Mouse (Mus musculus) midbrain, embryonic 14.5 days (tissue): ENCODE data around the gene Vps37c. TPM values are rescaled to one million over a fixed set of nuclear protein-coding genes. Genes with fewer than 3 reads are reported as not detected.
A peak's percentile ranks its signal among the peaks of the same experiment; 100 is the strongest.

Source experiments
- ATAC-seq: fragments of 200-750 bp; cut with Nextera tagmentation; 2 replicates; pipeline ENCODE4 v1.8.0; 2017; ENCODE audit warnings: moderate number of reproducible peaks, moderate library complexity; ENCODE audit not compliant: low FRiP score, low TSS enrichment
- DNase-seq: peaks from one replicate; pipeline ENCODE4 v3.0.0-alpha.2; 2015
- H3K27ac ChIP-seq: fragments of 300-500 bp; sonication (generic); replicated peaks from 2 replicates; pipeline ENCODE4 v1.5.1; 2014; ENCODE audit warnings: mild to moderate bottlenecking, low read depth, low read length, moderate library complexity
- H3K27me3 ChIP-seq: fragments of 300-500 bp; sonication (generic); 2 replicates; pipeline ENCODE4 v1.6.1; 2014; ENCODE audit warnings: low read length, control low read depth, mixed read lengths; ENCODE audit not compliant: control insufficient read depth, insufficient read depth
- H3K36me3 ChIP-seq: fragments of 300-500 bp; sonication (generic); 2 replicates; pipeline ENCODE4 v1.6.1; 2014; ENCODE audit warnings: low read length, control low read depth; ENCODE audit not compliant: control insufficient read depth, insufficient read depth
- H3K4me1 ChIP-seq: fragments of 300-500 bp; sonication (generic); 2 replicates; pipeline ENCODE4 v1.6.1; 2014; ENCODE audit warnings: mild to moderate bottlenecking, antibody characterized with exemption, low read length, control low read depth; ENCODE audit not compliant: control insufficient read depth, insufficient read depth
- H3K4me2 ChIP-seq: fragments of 300-500 bp; sonication (generic); 2 replicates; pipeline ENCODE4 v1.6.1; 2014; ENCODE audit warnings: mild to moderate bottlenecking, low read length, moderate library complexity
- H3K4me3 ChIP-seq: fragments of 300-500 bp; sonication (generic); replicated peaks from 2 replicates; pipeline ENCODE4 v1.5.1; 2014; ENCODE audit warnings: low read depth, low read length
- H3K9ac ChIP-seq: fragments of 300-500 bp; sonication (generic); replicated peaks from 2 replicates; pipeline ENCODE4 v1.6.1; 2014; ENCODE audit warnings: mild to moderate bottlenecking, low read length, moderate library complexity
- H3K9me3 ChIP-seq: fragments of 300-500 bp; sonication (generic); 2 replicates; pipeline ENCODE4 v1.6.1; 2016; ENCODE audit warnings: low read length, control low read depth, mixed read lengths; ENCODE audit not compliant: control insufficient read depth
- WGBS: fragments of 180-500 bp; shearing (Covaris S2); extraction: QIAGEN DNeasy Blood & Tissue Kit; methylation state at CpG from one replicate; pipeline ENCODE4 v1.1.7; 2014; 5-methylcytosine and 5-hydroxymethylcytosine counted together
- polyA plus RNA-seq: library from polyadenylated mRNA; unstranded; fragments of >200 nt; fragmentation: Nextera tagmentation; extraction: Ambion mirVana; gene quantifications from 2 replicates; pipeline ENCODE4 v1.2.1, GENCODE M21; 2014

Vps37c gene
- 27.3 and 32.1 TPM in 2 replicates for polyA plus RNA-seq

DNA sequence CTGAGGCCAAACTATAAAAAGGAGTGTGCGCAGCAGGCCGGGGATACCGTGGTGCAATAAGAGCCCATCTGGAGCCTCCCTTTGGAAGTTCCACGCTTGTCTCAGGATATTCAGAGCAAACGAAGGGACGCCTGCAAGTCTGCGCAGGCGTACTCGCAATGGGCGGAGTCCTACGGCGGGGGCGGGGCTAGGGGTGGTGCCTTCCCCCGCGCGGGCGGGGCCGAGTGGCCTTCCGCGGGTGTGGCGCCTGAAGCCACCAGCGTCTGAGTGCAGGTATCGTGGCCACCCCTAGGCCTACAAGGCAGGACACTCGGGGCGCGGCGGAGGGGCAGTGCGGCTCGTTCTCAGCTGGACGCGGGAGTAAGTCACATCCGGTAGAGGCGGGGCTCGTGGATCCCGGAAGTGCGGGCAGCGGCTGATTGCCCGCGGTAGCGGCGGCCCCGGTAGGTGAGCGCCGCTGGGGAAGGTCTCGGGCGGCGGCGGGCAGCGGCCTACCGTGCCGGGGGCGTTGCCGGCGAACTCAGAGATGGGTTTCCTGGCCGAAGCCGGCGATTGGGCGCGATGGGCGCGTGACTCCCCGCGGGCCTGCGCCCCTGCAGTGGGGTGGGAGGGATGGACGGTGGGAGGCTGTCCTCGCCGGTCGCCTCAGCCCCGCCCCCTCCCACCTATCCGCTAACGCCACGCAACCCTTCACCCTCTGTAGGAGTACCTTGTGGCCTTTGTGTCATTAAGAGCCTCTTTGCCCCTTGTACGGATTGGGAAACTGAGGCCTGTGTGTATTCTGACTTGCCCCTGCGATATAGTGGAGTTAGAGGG lies at the start of gene Vps37c:
Gene Vps37c, plus strand, starts transcription at position 199 of the 816 bp plus-strand sequence.
- Histone ChIP-seq H3K9me3 (no peaks in the 10 kb centered on the region), H3K27me3 (no peaks in the 10 kb centered on the region), H3K4me3 (peak within 1 kb of the TSS; percentile 74), H3K4me2 (peak within 1 kb of the TSS; percentile 65), H3K27ac (peak within 1 kb of the TSS; percentile 97), H3K36me3 (no peaks in the 10 kb centered on the region), H3K9ac (peak within 1 kb of the TSS; percentile 84), H3K4me1 (peaks cover 31% of the 10 kb centered on the region)
- WGBS: under 1% methylated on average over 74 of the region's 74 CpGs
- DNase-seq (peak; percentile 97), ATAC-seq (peak; percentile 92)

DNA sequence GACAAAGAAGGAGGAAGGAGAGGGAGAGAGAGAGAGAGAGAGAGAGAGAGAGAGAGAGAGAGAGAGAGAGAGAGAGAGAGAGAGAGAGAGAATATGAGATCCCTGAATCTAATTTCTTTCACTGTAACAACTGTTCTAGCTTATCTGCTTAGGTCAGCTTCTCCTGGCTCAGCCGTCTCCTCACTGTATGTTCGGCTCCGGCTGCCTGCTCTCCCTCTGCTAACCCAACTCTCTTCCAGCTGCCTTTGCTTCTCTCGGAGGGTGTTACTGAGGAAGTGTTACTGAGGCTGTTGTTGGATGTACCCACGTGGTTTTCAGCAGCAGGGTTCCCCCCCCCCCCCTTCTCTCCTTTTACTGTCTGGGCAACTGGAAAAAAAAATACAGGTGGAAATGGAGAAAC lies 48.5 kb upstream of the Vps37c start:
- 18% methylated on average over 5 of the region's 5 CpGs for WGBS
- H3K36me3 ChIP-seq: no peaks in the 10 kb centered on the region
- no peak overlapping the region for H3K4me3 ChIP-seq
- no peak overlapping the region for H3K27ac ChIP-seq
- DNase-seq (no peak), ATAC-seq (no peak)
- H3K4me1 ChIP-seq: peaks cover 2% of the 10 kb centered on the region; the same call in 1 of the 2 replicates
- H3K4me2 ChIP-seq: no peak overlapping the region
- peaks cover 2% of the 10 kb centered on the region; the same call in 1 of the 2 replicates for H3K27me3 ChIP-seq
- no peaks in the 10 kb centered on the region for H3K9me3 ChIP-seq
- no peak overlapping the region for H3K9ac ChIP-seq

DNA sequence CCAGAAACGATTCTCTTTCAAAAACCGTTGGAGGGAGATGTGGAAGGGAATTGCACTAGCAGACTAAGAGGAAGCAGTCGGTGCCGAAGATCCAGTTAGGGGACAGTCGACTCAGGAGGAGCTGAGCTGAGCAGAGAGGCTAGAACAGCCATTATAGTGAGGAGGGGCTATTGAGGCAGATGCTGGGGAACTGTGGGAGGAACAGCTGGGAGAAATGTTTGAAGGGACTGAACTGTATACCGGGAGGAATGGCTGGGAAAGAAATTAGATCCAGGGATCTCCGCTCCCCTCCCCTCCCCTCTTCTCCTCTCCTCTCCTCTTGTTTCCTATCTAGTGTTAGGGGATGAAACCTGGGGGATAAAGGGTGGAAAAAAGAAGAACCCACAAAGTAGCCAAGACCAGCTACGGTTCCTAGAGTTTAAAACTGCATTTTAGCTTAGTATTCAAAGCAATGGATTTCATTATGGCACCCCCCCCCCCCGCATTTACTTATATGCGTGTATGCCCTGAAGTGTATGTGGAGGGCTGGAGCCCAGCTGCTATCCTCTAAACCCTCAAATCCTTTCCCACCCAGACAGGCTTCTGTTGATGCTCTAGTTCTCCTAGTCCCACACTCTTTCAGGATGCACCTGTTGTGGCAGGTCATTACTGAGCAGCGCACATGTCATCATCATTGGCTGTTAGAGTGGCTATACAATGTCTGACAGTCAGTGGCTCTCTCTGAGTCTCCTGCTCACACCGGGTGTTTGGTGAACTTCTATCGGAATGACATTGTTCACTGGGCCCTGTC lies 47.8 kb upstream of the Vps37c start:
- WGBS: 52% methylated on average over 13 of the region's 13 CpGs
- Histone ChIP-seq H3K9ac (no peak overlapping the region), H3K36me3 (no peaks in the 10 kb centered on the region), H3K4me3 (no peak overlapping the region), H3K4me2 (no peak overlapping the region), H3K4me1 (no peaks in the 10 kb centered on the region), H3K27me3 (no peaks in the 10 kb centered on the region), H3K9me3 (no peaks in the 10 kb centered on the region), H3K27ac (no peak overlapping the region)
- ATAC-seq (no peak), DNase-seq (no peak)

GRCm38 (mm10) chr19:10645616-10646015 lies 42.9 kb upstream of the Vps37c start:
- H3K9ac ChIP-seq: no peak overlapping the region
- no peaks in the 10 kb centered on the region for H3K36me3 ChIP-seq
- H3K4me2 ChIP-seq: no peak overlapping the region
- no peak overlapping the region for H3K27ac ChIP-seq
- H3K4me1 ChIP-seq: no peaks in the 10 kb centered on the region
- WGBS: 94% methylated on average over 2 of the region's 2 CpGs
- H3K27me3 ChIP-seq: no peaks in the 10 kb centered on the region
- DNase-seq (no peak), ATAC-seq (no peak)
- no peaks in the 10 kb centered on the region for H3K9me3 ChIP-seq
- H3K4me3 ChIP-seq: no peak overlapping the region

DNA sequence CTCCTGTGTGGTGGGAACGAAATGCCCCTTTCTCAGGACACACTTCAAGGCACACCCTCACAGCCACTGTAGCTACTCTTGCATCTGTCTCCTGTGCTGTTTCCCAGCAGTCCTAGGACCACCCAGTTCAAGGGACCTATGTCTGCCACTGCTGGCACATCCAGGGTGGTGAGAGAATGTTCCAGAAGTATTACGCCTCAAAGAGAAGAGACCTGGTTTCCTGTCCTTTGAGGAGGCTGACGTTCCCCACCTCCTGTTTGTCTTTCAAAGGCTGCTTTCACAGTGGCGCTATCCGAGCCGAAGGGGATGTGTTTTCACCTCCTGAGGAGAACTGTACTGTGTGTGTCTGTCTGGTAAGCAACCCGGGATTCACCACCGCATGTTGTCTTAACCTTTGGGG lies 40.4 kb upstream of the Vps37c start:
- H3K9ac ChIP-seq: no peak overlapping the region
- no peaks in the 10 kb centered on the region for H3K36me3 ChIP-seq
- H3K27me3 ChIP-seq: no peaks in the 10 kb centered on the region
- H3K4me1 ChIP-seq: no peaks in the 10 kb centered on the region
- 82% methylated on average over 8 of the region's 8 CpGs for WGBS
- H3K9me3 ChIP-seq: no peaks in the 10 kb centered on the region
- H3K4me3 ChIP-seq: no peak overlapping the region
- ATAC-seq: no peak
- no peak overlapping the region for H3K4me2 ChIP-seq
- H3K27ac ChIP-seq: no peak overlapping the region
- DNase-seq: no peak

DNA sequence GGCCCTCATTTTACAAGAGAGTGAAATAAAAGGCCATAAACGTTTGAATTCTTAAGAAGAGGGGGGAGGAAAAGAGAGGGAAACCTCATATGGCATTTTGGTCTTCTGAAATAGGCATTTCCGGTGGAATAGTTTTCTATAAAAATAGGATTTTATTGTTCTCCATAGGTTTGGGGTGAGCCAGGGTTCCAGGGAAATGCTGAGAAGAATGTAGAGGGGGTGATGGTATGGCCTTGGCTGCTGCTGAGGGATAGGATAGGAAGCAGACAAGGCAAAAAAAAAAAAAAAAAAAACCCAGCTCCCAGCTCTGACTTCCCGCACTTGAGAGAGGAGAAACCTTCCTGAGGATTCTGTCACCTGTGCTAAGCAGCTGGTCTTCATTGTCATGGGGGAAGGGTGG lies 32.5 kb upstream of the Vps37c start:
- DNase-seq: no peak
- Histone ChIP-seq H3K27ac (no peak overlapping the region), H3K36me3 (no peaks in the 10 kb centered on the region), H3K27me3 (no peaks in the 10 kb centered on the region), H3K4me1 (no peaks in the 10 kb centered on the region), H3K4me2 (no peak overlapping the region), H3K9me3 (no peaks in the 10 kb centered on the region), H3K4me3 (no peak overlapping the region), H3K9ac (no peak overlapping the region)
- no peak for ATAC-seq
- 69% methylated on average over 3 of the region's 3 CpGs for WGBS

DNA sequence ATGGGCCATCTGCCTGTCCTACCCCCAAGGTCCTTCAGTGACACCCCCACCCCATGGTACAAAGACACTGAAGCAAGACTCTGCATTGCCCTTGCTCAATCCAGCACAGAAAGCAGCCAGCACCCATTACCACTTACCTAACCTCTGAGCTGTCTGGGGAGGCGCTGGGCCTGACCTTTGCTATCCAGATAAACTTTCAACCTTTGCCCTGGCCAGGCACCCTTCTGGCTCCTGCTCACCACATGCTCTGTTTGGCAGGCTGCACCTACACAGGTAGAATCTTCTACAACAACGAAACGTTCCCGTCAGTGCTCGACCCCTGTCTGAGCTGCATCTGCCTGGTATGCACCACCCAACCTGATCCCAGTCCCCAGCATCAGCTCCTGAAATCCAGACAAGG lies 30.8 kb upstream of the Vps37c start:
- ATAC-seq (no peak), DNase-seq (no peak)
- H3K4me3 ChIP-seq: no peak overlapping the region
- no peak overlapping the region for H3K9ac ChIP-seq
- H3K36me3 ChIP-seq: no peaks in the 10 kb centered on the region
- 84% methylated on average over 5 of the region's 5 CpGs for whole genome bisulfite sequencing
- no peaks in the 10 kb centered on the region for H3K9me3 ChIP-seq
- H3K4me2 ChIP-seq: no peak overlapping the region
- no peak overlapping the region for H3K27ac ChIP-seq
- H3K27me3 ChIP-seq: no peaks in the 10 kb centered on the region
- H3K4me1 ChIP-seq: no peaks in the 10 kb centered on the region

- H3K27ac ChIP-seq: no peak overlapping the region
- 77% methylated on average over 2 of the region's 2 CpGs for WGBS
- no peaks in the 10 kb centered on the region for H3K36me3 ChIP-seq
- H3K9ac ChIP-seq: no peak overlapping the region
- H3K9me3 ChIP-seq: no peaks in the 10 kb centered on the region
- no peak overlapping the region for H3K4me2 ChIP-seq
- no peak for DNase-seq
- H3K27me3 ChIP-seq: no peaks in the 10 kb centered on the region
- no peak overlapping the region for H3K4me3 ChIP-seq
- no peaks in the 10 kb centered on the region for H3K4me1 ChIP-seq
- no peak for ATAC-seq
Measured at GRCm38 (mm10) chr19:10658406-10658805, 30.1 kb upstream of the Vps37c start.
